Mouse (Mus musculus): ENCODE measurements around the gene Srgap2.

The Srgap2 gene

GRCm38 (mm10) chr1:131400844-131401243 is 126.3 kb downstream of the Srgap2 start:
- DNase-seq, result no peak

- no peak for DNase-seq
Measured at GRCm38 (mm10) chr1:131398181-131398580, 129.0 kb downstream of the Srgap2 start.

- peak in 1 of 2 experiments; percentile 18 for DNase-seq
Measured at GRCm38 (mm10) chr1:131384406-131384805, 142.7 kb downstream of the Srgap2 start.

GRCm38 (mm10) chr1:131382184-131382583 is 145.0 kb downstream of the Srgap2 start:
- no peak for DNase-seq

- no peak for DNase-seq
Measured at GRCm38 (mm10) chr1:131380254-131380653, 146.9 kb downstream of the Srgap2 start.

- DNase-seq, result no peak
Measured at GRCm38 (mm10) chr1:131378914-131379474, 148.2 kb downstream of the Srgap2 start.

- DNase-seq, result no peak
Measured at GRCm38 (mm10) chr1:131378081-131378913, 148.9 kb downstream of the Srgap2 start.

- no peak for DNase-seq
Measured at GRCm38 (mm10) chr1:131365832-131366231, 161.3 kb downstream of the Srgap2 start.

GRCm38 (mm10) chr1:131364432-131364831 is 162.7 kb downstream of the Srgap2 start:
- DNase-seq, result no peak

GRCm38 (mm10) chr1:131363887-131364286 is 163.3 kb downstream of the Srgap2 start:
- DNase-seq, result no peak

- DNase-seq, result no peak
Measured at GRCm38 (mm10) chr1:131362089-131362488, 165.1 kb downstream of the Srgap2 start.

GRCm38 (mm10) chr1:131360800-131361199 is 166.4 kb downstream of the Srgap2 start:
- no peak for DNase-seq

GRCm38 (mm10) chr1:131359609-131360008 is 167.5 kb downstream of the Srgap2 start:
- DNase-seq, result no peak

GRCm38 (mm10) chr1:131357213-131357612 is 169.9 kb downstream of the Srgap2 start:
- DNase-seq, result no peak

GRCm38 (mm10) chr1:131351436-131351835 is 175.7 kb downstream of the Srgap2 start:
- no peak for DNase-seq

- no peak for DNase-seq
Measured at GRCm38 (mm10) chr1:131349993-131350510, 177.1 kb downstream of the Srgap2 start.

GRCm38 (mm10) chr1:131347708-131348107 is 179.4 kb downstream of the Srgap2 start:
- DNase-seq, result no peak

GRCm38 (mm10) chr1:131346916-131347555 is 180.1 kb downstream of the Srgap2 start:
- DNase-seq, result no peak

- peak; percentile 60 to 66 for DNase-seq
Measured at GRCm38 (mm10) chr1:131345422-131346419, 181.4 kb downstream of the Srgap2 start.

GRCm38 (mm10) chr1:131344691-131345090 is 182.5 kb downstream of the Srgap2 start:
- peak in 1 of 2 experiments; percentile 27 for DNase-seq

GRCm38 (mm10) chr1:131336017-131336416 is 191.1 kb downstream of the Srgap2 start:
- no peak for DNase-seq

- DNase-seq, result no peak
Measured at GRCm38 (mm10) chr1:131335604-131336003, 191.5 kb downstream of the Srgap2 start.
